Comparison of ENCODE assay signal across 18 mouse cellular contexts in genomic region chrX:13239455-13239854, GRCm38 (mm10).
"Had no signal": no experiment of that assay in that cellular context is flagged by ENCODE, and none has a peak within 500 bp of the region (broad histone marks: within the 10 kb centered on the region; RNA-seq: fewer than 3 reads in every experiment).

No protein-coding gene starts in this region.

- H3K9ac ChIP-seq: liver, embryonic 15.5 days; liver, postnatal 0 days; lung, embryonic 15.5 days; midbrain, embryonic 13.5 days; midbrain, embryonic 15.5 days; neural tube, embryonic 12.5 days; stomach, embryonic 15.5 days had no signal

- H3K27me3 ChIP-seq: liver, embryonic 15.5 days; neural tube, embryonic 12.5 days had no signal

- H3K27ac ChIP-seq: liver, embryonic 15.5 days; lung, embryonic 15.5 days; macrophage; midbrain, embryonic 13.5 days; midbrain, embryonic 15.5 days; neural tube, embryonic 12.5 days; stomach, embryonic 15.5 days; stomach, postnatal 0 days had no signal

- H3K4me3 ChIP-seq: liver, embryonic 15.5 days; lung, embryonic 15.5 days; megakaryocyte, embryonic 14.5 days; midbrain, embryonic 13.5 days; midbrain, embryonic 15.5 days; neural tube, embryonic 12.5 days; stomach, embryonic 15.5 days had no signal

- H3K4me2 ChIP-seq: liver, embryonic 15.5 days; lung, embryonic 15.5 days; midbrain, embryonic 11.5 days; midbrain, embryonic 13.5 days; midbrain, embryonic 15.5 days; neural tube, embryonic 12.5 days; stomach, embryonic 15.5 days had no signal

- H3K4me1 ChIP-seq: stomach, embryonic 15.5 days had no signal

- H3K9me3 ChIP-seq: liver, embryonic 15.5 days; lung, embryonic 15.5 days; megakaryocyte, embryonic 14.5 days; midbrain, embryonic 13.5 days; midbrain, embryonic 15.5 days; neural tube, embryonic 12.5 days; stomach, embryonic 15.5 days had no signal

- H3K36me3 ChIP-seq: liver, embryonic 15.5 days; lung, embryonic 15.5 days; midbrain, embryonic 13.5 days; midbrain, embryonic 15.5 days; neural tube, embryonic 12.5 days; stomach, embryonic 15.5 days had no signal

- DNase-seq: liver, postnatal 0 days; lung, adult 2 months; lung, postnatal 14 days; lung, postnatal 36 days; right cerebral cortex, postnatal 14 days; thymus, adult 2 months; thymus, postnatal 25 days; thymus, postnatal 4 days had no signal
